Mouse (Mus musculus): Measurements from ENCODE around the gene Guca1b. TPM values are rescaled to one million over a fixed set of nuclear protein-coding genes. Genes with fewer than 3 reads are reported as not detected.

Gene Guca1b
- total and polyA plus RNA-seq, 3 experiments: not detected

DNA sequence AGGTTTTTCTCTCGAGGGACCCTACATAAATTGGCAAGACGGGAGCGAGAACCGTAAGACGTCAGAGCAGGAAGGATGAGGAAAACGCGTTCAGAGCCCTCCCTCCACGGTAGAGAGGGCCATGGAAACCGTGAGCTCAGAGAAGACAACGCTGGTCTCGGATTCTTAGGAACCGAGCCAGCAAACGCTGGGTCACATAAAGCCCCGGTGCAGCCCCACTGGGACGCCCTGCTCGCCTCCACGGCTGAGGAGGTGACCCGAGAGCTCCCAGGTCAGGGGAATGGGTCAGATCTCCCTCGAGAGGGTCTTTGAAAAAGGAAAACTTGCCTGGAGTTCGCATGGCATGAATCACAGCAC, 16.1 kb upstream of the Guca1b start:
- no peak for ATAC-seq (ENCODE audit: extremely low read depth, insufficient number of reproducible peaks, low FRiP score, poor library complexity, severe bottlenecking)

DNA sequence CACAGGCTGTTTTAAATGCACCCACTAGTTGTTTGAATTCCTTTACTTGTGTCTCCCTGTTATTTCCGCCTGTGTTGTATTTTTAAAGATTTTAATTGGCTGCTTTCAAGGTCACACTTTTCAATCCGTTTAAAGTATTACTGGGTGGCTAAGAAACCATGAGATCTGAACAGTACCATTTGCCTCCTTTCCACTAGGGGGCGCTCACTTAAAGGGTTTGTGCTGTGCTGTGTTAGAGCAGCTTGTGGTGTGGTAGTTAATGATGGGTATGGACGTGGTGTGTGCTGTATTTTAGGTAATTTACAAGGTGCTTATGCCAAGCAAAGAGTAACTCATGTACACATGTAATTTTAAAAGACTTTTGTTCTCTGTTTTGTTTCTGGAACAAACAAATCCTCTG, 13.7 kb upstream of the Guca1b start:
- H3K9me3 ChIP-seq (replicated peaks): no peaks in the 10 kb centered on the region
- peak; percentile 67 for DNase-seq (ENCODE audit: low spot score)
- H3K4me1 ChIP-seq (ENCODE audit: insufficient read depth, low read depth, low read length): peaks cover 32% of the 10 kb centered on the region
- TF ChIP-seq CTCF (IDR thresholded peaks at IDR 0.05; ENCODE audit: low read depth, low read length): peak; percentile 87
- TF ChIP-seq GATA1 (IDR thresholded peaks at IDR 0.05; ENCODE audit: borderline replicate concordance, low read length): no peak
- no peak for TF ChIP-seq GATA2 (IDR thresholded peaks at IDR 0.05; ENCODE audit: borderline replicate concordance, low read depth, low read length)
- no peak for TF ChIP-seq TAL1 (conservative IDR thresholded peaks at IDR 0.05; ENCODE audit: low read depth, low read length)
- H3K27me3 ChIP-seq (ENCODE audit: insufficient read depth, low read length): no peaks in the 10 kb centered on the region
- H3K36me3 ChIP-seq (replicated peaks): peaks cover 57% of the 10 kb centered on the region
- ATAC-seq (ENCODE audit: extremely low read depth, insufficient number of reproducible peaks, low FRiP score, poor library complexity, severe bottlenecking): peak; percentile 66; the same call in 1 of the 2 replicates
- peak overlapping the region; percentile 39; the same call in 1 of the 2 replicates for H3K4me3 ChIP-seq (ENCODE audit: low read depth, low read length)

More for the DNA sequence above, 16.1 kb upstream of the Guca1b start:
- H3K36me3 ChIP-seq (replicated peaks): peaks cover 33% of the 10 kb centered on the region
- peak overlapping the region; percentile 77 for H3K4me3 ChIP-seq (ENCODE audit: low read depth, low read length)
- DNase-seq (ENCODE audit: low spot score): no peak
- no peaks in the 10 kb centered on the region for H3K9me3 ChIP-seq (replicated peaks)
- no peaks in the 10 kb centered on the region for H3K27me3 ChIP-seq (ENCODE audit: insufficient read depth, low read length)
- TF ChIP-seq GATA1 (IDR thresholded peaks at IDR 0.05; ENCODE audit: borderline replicate concordance, low read length): no peak
- no peak for TF ChIP-seq CTCF (IDR thresholded peaks at IDR 0.05; ENCODE audit: low read depth, low read length)
- TF ChIP-seq POLR2AphosphoS5 (IDR thresholded peaks at IDR 0.05; ENCODE audit: insufficient replicate concordance, low read depth, low read length): no peak
- TF ChIP-seq TAL1 (conservative IDR thresholded peaks at IDR 0.05; ENCODE audit: low read depth, low read length): no peak
- TF ChIP-seq GATA2 (IDR thresholded peaks at IDR 0.05; ENCODE audit: borderline replicate concordance, low read depth, low read length): no peak
- H3K4me1 ChIP-seq (ENCODE audit: insufficient read depth, low read depth, low read length): peaks cover 32% of the 10 kb centered on the region

DNA sequence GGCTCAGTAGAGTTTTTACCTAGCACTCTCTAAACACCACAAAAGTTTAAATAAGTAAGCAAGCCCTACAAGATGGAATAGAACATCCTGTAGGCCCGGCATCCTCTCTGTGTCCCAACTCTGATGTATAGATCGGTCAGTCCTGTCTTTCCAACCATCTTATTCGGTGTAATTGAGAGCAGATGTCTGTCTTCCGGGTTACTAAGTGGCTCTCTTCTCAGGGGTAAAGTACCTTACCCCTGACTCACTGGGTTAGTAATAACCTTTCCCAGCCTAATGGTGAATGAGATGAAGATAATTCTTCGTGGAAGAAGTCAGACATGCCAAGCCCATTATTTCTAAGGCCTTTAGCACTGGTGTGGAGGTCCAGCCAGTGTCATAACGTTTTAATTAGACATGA, 11.2 kb upstream of the Guca1b start:
- DNase-seq (ENCODE audit: low spot score) (no peak), ATAC-seq (ENCODE audit: extremely low read depth, insufficient number of reproducible peaks, low FRiP score, poor library complexity, severe bottlenecking) (no peak)
- no peaks in the 10 kb centered on the region for H3K9me3 ChIP-seq (replicated peaks)
- H3K4me1 ChIP-seq (ENCODE audit: insufficient read depth, low read depth, low read length): peaks cover 27% of the 10 kb centered on the region
- peaks cover 81% of the 10 kb centered on the region for H3K36me3 ChIP-seq (replicated peaks)
- no peak overlapping the region for H3K4me3 ChIP-seq (ENCODE audit: low read depth, low read length)
- H3K27me3 ChIP-seq (ENCODE audit: insufficient read depth, low read length): no peaks in the 10 kb centered on the region
- TF ChIP-seq GATA1 (IDR thresholded peaks at IDR 0.05; ENCODE audit: borderline replicate concordance, low read length) (no peak), GATA2 (IDR thresholded peaks at IDR 0.05; ENCODE audit: borderline replicate concordance, low read depth, low read length) (no peak), TAL1 (conservative IDR thresholded peaks at IDR 0.05; ENCODE audit: low read depth, low read length) (no peak), POLR2AphosphoS5 (IDR thresholded peaks at IDR 0.05; ENCODE audit: insufficient replicate concordance, low read depth, low read length) (no peak), CTCF (IDR thresholded peaks at IDR 0.05; ENCODE audit: low read depth, low read length) (no peak)

DNA sequence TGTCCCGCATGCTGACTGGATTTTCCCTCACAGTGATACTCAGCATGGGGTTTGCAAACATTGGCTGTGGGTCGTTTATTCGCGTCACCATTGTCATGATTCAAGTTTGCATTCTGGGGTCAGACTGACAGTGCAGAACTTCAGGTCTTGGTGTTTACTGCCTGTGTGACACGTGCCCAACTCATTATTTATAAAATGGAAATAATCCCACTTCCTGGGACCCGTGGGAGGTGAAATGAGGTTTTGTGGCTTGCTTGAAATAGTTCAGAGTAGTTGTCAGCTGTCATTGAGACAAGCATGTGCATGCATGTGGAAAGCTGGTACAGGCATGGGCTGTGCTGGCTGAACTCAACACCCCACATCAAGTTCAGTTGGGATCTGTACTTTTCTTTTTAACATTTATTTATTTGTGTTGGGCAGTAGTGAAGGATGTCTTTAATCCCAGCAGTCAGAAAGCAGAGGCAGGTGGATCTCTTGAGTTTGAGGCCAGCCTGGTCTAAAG, 8.4 kb upstream of the Guca1b start:
- no peak for TF ChIP-seq TAL1 (conservative IDR thresholded peaks at IDR 0.05; ENCODE audit: low read depth, low read length)
- TF ChIP-seq CTCF (IDR thresholded peaks at IDR 0.05; ENCODE audit: low read depth, low read length): no peak
- TF ChIP-seq GATA2 (IDR thresholded peaks at IDR 0.05; ENCODE audit: borderline replicate concordance, low read depth, low read length): no peak
- no peak for TF ChIP-seq POLR2AphosphoS5 (IDR thresholded peaks at IDR 0.05; ENCODE audit: insufficient replicate concordance, low read depth, low read length)
- TF ChIP-seq GATA1 (IDR thresholded peaks at IDR 0.05; ENCODE audit: borderline replicate concordance, low read length): no peak
- Histone ChIP-seq H3K4me3 (ENCODE audit: low read depth, low read length) (no peak overlapping the region), H3K9me3 (replicated peaks) (no peaks in the 10 kb centered on the region), H3K4me1 (ENCODE audit: insufficient read depth, low read depth, low read length) (peaks cover 8% of the 10 kb centered on the region), H3K36me3 (replicated peaks) (peaks cover 92% of the 10 kb centered on the region), H3K27me3 (ENCODE audit: insufficient read depth, low read length) (no peaks in the 10 kb centered on the region)
- ATAC-seq (ENCODE audit: extremely low read depth, insufficient number of reproducible peaks, low FRiP score, poor library complexity, severe bottlenecking) (no peak), DNase-seq (ENCODE audit: low spot score) (no peak)

DNA sequence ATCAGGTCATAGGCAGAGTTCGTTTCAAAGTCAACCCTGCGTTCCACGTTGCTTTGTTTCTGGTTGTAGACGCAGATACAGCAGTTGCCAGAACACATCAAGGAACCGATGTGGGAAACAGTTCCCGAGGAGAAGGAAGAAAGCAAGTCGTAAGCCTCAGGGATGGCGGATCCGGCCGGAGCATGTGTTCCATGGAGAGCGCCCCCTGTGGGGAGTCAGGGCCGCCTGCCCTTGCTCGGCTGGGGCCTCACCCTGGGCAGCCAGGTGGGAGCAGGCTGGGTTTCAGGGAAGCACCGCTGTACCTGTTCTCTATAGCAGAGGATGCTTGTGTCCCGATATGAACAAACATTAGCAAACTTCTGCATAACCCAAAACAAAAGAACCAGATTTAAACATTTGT, 7.1 kb upstream of the Guca1b start:
- no peaks in the 10 kb centered on the region for H3K27me3 ChIP-seq (ENCODE audit: insufficient read depth, low read length)
- no peak for TF ChIP-seq CTCF (IDR thresholded peaks at IDR 0.05; ENCODE audit: low read depth, low read length)
- no peak for TF ChIP-seq POLR2AphosphoS5 (IDR thresholded peaks at IDR 0.05; ENCODE audit: insufficient replicate concordance, low read depth, low read length)
- no peak for TF ChIP-seq GATA1 (IDR thresholded peaks at IDR 0.05; ENCODE audit: borderline replicate concordance, low read length)
- no peak for TF ChIP-seq TAL1 (conservative IDR thresholded peaks at IDR 0.05; ENCODE audit: low read depth, low read length)
- TF ChIP-seq GATA2 (IDR thresholded peaks at IDR 0.05; ENCODE audit: borderline replicate concordance, low read depth, low read length): no peak
- H3K36me3 ChIP-seq (replicated peaks): peaks cover 89% of the 10 kb centered on the region
- no peaks in the 10 kb centered on the region for H3K9me3 ChIP-seq (replicated peaks)
- no peak overlapping the region for H3K4me3 ChIP-seq (ENCODE audit: low read depth, low read length)
- no peaks in the 10 kb centered on the region for H3K4me1 ChIP-seq (ENCODE audit: insufficient read depth, low read depth, low read length)
- ATAC-seq (ENCODE audit: extremely low read depth, insufficient number of reproducible peaks, low FRiP score, poor library complexity, severe bottlenecking) (no peak), DNase-seq (ENCODE audit: low spot score) (no peak)

DNA sequence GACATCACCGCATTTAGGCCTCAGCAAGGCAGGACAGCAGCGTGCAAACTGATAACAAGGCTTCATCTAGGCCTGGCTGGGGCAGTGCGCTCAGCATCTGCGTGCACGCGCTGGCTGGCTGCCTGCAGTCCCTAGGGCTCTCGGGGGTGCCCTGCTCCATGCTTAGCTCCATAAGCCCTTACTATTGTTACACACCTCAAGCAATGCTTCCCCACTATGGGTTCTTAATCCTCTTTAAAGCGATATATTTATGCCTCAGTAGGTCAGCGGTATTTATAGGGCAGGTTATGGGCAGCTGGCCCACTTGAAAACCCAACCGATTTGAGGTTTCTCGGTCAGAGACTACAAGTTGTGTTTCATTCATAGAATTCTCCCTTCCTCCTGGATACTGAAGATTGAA, 3.3 kb upstream of the Guca1b start:
- ATAC-seq (ENCODE audit: extremely low read depth, insufficient number of reproducible peaks, low FRiP score, poor library complexity, severe bottlenecking) (no peak), DNase-seq (ENCODE audit: low spot score) (no peak)
- H3K36me3 ChIP-seq (replicated peaks): peaks cover 53% of the 10 kb centered on the region
- peaks cover 3% of the 10 kb centered on the region for H3K9me3 ChIP-seq (replicated peaks)
- no peaks in the 10 kb centered on the region for H3K27me3 ChIP-seq (ENCODE audit: insufficient read depth, low read length)
- H3K4me3 ChIP-seq (ENCODE audit: low read depth, low read length): no peak overlapping the region
- no peaks in the 10 kb centered on the region for H3K4me1 ChIP-seq (ENCODE audit: insufficient read depth, low read depth, low read length)
- TF ChIP-seq TAL1 (conservative IDR thresholded peaks at IDR 0.05; ENCODE audit: low read depth, low read length): no peak
- TF ChIP-seq CTCF (IDR thresholded peaks at IDR 0.05; ENCODE audit: low read depth, low read length): no peak
- no peak for TF ChIP-seq GATA2 (IDR thresholded peaks at IDR 0.05; ENCODE audit: borderline replicate concordance, low read depth, low read length)
- no peak for TF ChIP-seq GATA1 (IDR thresholded peaks at IDR 0.05; ENCODE audit: borderline replicate concordance, low read length)
- TF ChIP-seq POLR2AphosphoS5 (IDR thresholded peaks at IDR 0.05; ENCODE audit: insufficient replicate concordance, low read depth, low read length): no peak
